Mouse (Mus musculus) urinary bladder, postnatal 36 days (tissue): Measurements from ENCODE around the gene Sema4b.
A peak's percentile ranks its signal among the peaks of the same experiment; 100 is the strongest.

Experiments used
- DNase-seq, 2 experiments: peaks; one replicate each; pipeline ENCODE4 v3.0.0; 2022; ENCODE audit warnings: low spot score in 2 of 2, mixed read lengths in 1 of 2

Sema4b gene

GRCm38 (mm10) chr7:80216566-80216965 lies 29.9 kb downstream of the Sema4b start:
- peak in 1 of 2 experiments; percentile 69 for DNase-seq

GRCm38 (mm10) chr7:80218666-80219065 lies 32.0 kb downstream of the Sema4b start:
- DNase-seq = no peak

GRCm38 (mm10) chr7:80220237-80220797 lies 33.7 kb downstream of the Sema4b start:
- no peak for DNase-seq

- DNase-seq = no peak
Observed at GRCm38 (mm10) chr7:80221179-80221750, 34.6 kb downstream of the Sema4b start.

- no peak for DNase-seq
Observed at GRCm38 (mm10) chr7:80227065-80227464, 40.4 kb downstream of the Sema4b start.

- no peak for DNase-seq
Observed at GRCm38 (mm10) chr7:80230196-80230595, 43.6 kb downstream of the Sema4b start.

- no peak for DNase-seq
Observed at GRCm38 (mm10) chr7:80231971-80232488, 45.4 kb downstream of the Sema4b start.

- peak; percentile 96 to 97 for DNase-seq
Observed at GRCm38 (mm10) chr7:80232489-80233029, 45.9 kb downstream of the Sema4b start, which contains the start of the genes Cib1 and Gdpgp1. Cib1 (minus strand) TSS chr7:80232813. Gdpgp1 (plus strand) TSS chr7:80232865.

GRCm38 (mm10) chr7:80233799-80234198 lies 47.2 kb downstream of the Sema4b start:
- DNase-seq = no peak

- DNase-seq = no peak
Observed at GRCm38 (mm10) chr7:80238542-80238941, 51.9 kb downstream of the Sema4b start.

- no peak for DNase-seq
Observed at GRCm38 (mm10) chr7:80241661-80242060, 55.0 kb downstream of the Sema4b start.

- DNase-seq = no peak
Observed at GRCm38 (mm10) chr7:80244851-80245250, 58.2 kb downstream of the Sema4b start.

- DNase-seq = peak; percentile 92 to 97
Observed at GRCm38 (mm10) chr7:80246148-80246721, 59.6 kb downstream of the Sema4b start, which contains the start of gene Ttll13. Ttll13 (plus strand) TSS chr7:80246376.

- no peak for DNase-seq
Observed at GRCm38 (mm10) chr7:80246859-80247258, 60.2 kb downstream of the Sema4b start.

- DNase-seq = no peak
Observed at GRCm38 (mm10) chr7:80252437-80252836, 65.8 kb downstream of the Sema4b start.

GRCm38 (mm10) chr7:80252886-80253285 lies 66.2 kb downstream of the Sema4b start:
- DNase-seq = no peak

GRCm38 (mm10) chr7:80255981-80256380 lies 69.3 kb downstream of the Sema4b start:
- no peak for DNase-seq

GRCm38 (mm10) chr7:80257706-80258105 lies 71.1 kb downstream of the Sema4b start:
- no peak for DNase-seq

- DNase-seq = peak; percentile 82 to 86
Observed at GRCm38 (mm10) chr7:80260625-80261371, 74.2 kb downstream of the Sema4b start, which contains the start of gene Ngrn. Ngrn (plus strand) TSS chr7:80261215.

GRCm38 (mm10) chr7:80261372-80261990 lies 74.8 kb downstream of the Sema4b start:
- no peak for DNase-seq

GRCm38 (mm10) chr7:80264606-80265005 lies 78.0 kb downstream of the Sema4b start:
- DNase-seq = no peak
